Mouse (Mus musculus) bone marrow macrophage, adult 2 months (primary cell): ENCODE results near the gene Avpr1b. TPM values are rescaled to one million over a fixed set of nuclear protein-coding genes. Genes with fewer than 3 reads are reported as not detected.
A peak's percentile ranks its signal among the peaks of the same experiment; 100 is the strongest.
"Not testable (repeated sequence)": the region's sequence is repeated elsewhere in the genome, so short reads cannot be mapped to it uniquely, and the experiment has no call there.

Experiments used
- H3K27ac ChIP-seq: 2 replicates; pipeline ENCODE4 v1.5.1; 2012; ENCODE audit warnings: low read depth, low read length; ENCODE audit not compliant: insufficient read depth
- H3K4me1 ChIP-seq: 2 replicates; pipeline ENCODE4 v1.6.1; 2012; ENCODE audit warnings: low read length; ENCODE audit not compliant: control insufficient read depth, insufficient read depth
- H3K4me3 ChIP-seq: 2 replicates; pipeline ENCODE4 v1.5.1; 2012; ENCODE audit warnings: mild to moderate bottlenecking, low read length, moderate library complexity; ENCODE audit not compliant: insufficient read depth
- CTCF ChIP-seq: IDR thresholded peaks from 2 replicates; pipeline ENCODE4 v1.5.1; 2012; ENCODE audit warnings: low read depth, mild to moderate bottlenecking, low read length, moderate library complexity
- POLR2A ChIP-seq: IDR thresholded peaks from 2 replicates; pipeline ENCODE4 v1.6.1; 2012; ENCODE audit warnings: mild to moderate bottlenecking, low read depth, low read length, borderline replicate concordance
- polyA plus RNA-seq: library from polyadenylated mRNA; stranded (reverse); fragments of >200 nt; gene quantifications from 2 replicates; pipeline ENCODE4 v1.2.4, GENCODE M21; 2012; ENCODE audit not compliant: missing spikeins, insufficient read depth, insufficient read length

Avpr1b gene
- polyA plus RNA-seq, result not detected in 2 replicates

DNA sequence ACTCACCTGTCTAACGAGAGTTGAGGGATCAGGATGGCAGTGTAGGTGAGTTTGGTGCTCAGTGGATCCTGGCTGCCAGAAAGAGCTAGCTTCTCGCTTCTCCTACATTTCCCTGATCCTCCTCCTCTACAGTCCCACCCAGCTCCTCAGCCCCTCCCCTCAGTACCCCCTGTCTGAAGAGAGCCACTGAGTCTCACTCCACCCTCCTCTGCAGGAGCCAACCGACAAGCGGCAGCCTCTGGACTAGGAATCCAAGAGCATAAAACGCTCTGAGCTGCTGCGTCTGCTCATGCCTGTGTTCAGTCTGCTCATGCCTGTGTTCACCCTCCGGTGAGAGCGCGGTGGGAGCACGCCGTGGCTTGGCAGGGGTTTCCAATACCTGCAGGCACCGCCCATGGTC is at the start of gene Avpr1b:
Gene Avpr1b (plus strand): TSS at position 335 of the 400 bp plus-strand sequence.
- Histone ChIP-seq H3K4me3 (no peak within 1 kb of the TSS), H3K27ac (no peak within 1 kb of the TSS), H3K4me1 (no peaks in the 10 kb centered on the region)
- TF ChIP-seq POLR2A, result no peak
- no peak for TF ChIP-seq CTCF

GRCm38 (mm10) chr1:131551956-131552355 is 47.1 kb upstream of the Avpr1b start:
- Histone ChIP-seq H3K27ac (no peak overlapping the region), H3K4me3 (no peak overlapping the region), H3K4me1 (peaks cover 11% of the 10 kb centered on the region)
- TF ChIP-seq CTCF (no peak), POLR2A (no peak)

- H3K4me1 ChIP-seq, result peaks cover 9% of the 10 kb centered on the region
- TF ChIP-seq CTCF (no peak), POLR2A (no peak)
- H3K27ac ChIP-seq, result no peak overlapping the region
- H3K4me3 ChIP-seq, result no peak overlapping the region
These were observed 45.6 kb upstream of the Avpr1b start for GRCm38 (mm10) chr1:131553428-131553827.

DNA sequence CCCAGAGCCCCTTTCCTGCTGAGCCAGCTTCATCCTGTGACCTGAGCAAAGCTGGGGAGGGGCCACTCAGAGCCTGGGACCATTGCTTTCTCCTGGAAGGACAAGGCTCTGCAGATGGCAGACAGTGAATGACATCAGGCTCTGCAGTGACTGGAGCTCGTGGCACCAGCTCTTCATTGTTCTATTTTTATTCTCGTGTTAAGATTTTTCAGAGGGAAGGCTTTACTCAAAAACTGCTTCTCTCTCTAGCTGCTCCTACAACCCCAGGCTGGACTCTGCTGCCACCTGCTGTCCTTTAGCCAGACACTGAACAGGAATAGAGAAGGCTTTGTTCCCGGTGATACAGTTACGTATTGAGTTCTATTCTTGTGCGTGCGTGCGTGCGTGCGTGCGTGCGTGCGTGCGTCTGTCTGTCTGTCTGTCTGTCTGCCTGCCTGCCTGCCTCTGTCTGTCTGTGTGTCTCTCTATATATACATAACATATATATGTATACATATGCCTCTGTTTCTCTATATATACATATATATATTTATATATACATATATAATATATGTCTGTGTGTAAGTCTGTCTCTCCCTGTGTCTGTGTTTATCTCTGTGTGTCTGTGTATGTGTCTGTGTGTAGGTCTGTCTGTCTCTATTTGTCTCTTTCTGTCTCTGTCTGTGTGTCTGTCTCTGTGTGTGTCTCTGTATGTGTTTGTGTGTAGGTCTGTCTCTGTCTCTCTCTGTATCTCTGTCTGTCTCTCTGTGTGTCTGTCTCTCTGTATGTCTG is 43.8 kb upstream of the Avpr1b start:
- Histone ChIP-seq H3K27ac (peak overlapping the region; percentile 60), H3K4me1 (peaks cover 8% of the 10 kb centered on the region), H3K4me3 (no peak overlapping the region)
- TF ChIP-seq POLR2A, result no peak
- peak; percentile 59 for TF ChIP-seq CTCF

- H3K4me1 ChIP-seq, result peaks cover 17% of the 10 kb centered on the region
- TF ChIP-seq CTCF (no peak), POLR2A (no peak)
- peak overlapping the region; percentile 46 for H3K27ac ChIP-seq
- no peak overlapping the region for H3K4me3 ChIP-seq
These were observed 38.5 kb upstream of the Avpr1b start for GRCm38 (mm10) chr1:131560500-131560899.

GRCm38 (mm10) chr1:131562081-131562480 is 37.0 kb upstream of the Avpr1b start:
- H3K4me1 ChIP-seq, result peaks cover 17% of the 10 kb centered on the region
- H3K27ac ChIP-seq, result no peak overlapping the region
- TF ChIP-seq CTCF (no peak), POLR2A (no peak)
- H3K4me3 ChIP-seq, result no peak overlapping the region

- not testable (repeated sequence) for H3K4me1 ChIP-seq, H3K27ac ChIP-seq
- H3K4me3 ChIP-seq, result peak overlapping the region; percentile 22; the same call in 1 of the 2 replicates
These were observed 33.0 kb upstream of the Avpr1b start for GRCm38 (mm10) chr1:131566056-131566455.

DNA sequence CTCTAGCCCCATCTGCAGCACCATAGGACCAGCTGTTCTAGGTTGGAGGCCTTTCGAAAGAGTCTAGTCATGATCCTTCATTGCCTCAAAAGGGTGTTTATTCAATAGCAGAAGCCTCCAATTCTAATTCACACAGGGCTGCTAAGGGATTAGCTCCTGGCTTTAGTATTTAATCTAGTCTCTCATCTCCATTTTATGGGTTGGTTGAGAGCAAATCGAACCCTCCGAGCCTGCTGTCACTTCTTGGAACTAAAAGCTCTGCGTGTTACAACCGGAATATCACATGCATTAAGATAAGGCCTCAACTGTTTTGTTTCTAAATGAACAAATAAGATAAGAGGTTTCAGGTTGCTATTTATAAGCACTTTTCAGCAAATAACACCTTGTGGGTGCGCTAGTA is 29.3 kb upstream of the Avpr1b start:
- no peaks in the 10 kb centered on the region for H3K4me1 ChIP-seq
- H3K27ac ChIP-seq, result no peak overlapping the region
- TF ChIP-seq POLR2A (no peak), CTCF (no peak)
- no peak overlapping the region for H3K4me3 ChIP-seq

- TF ChIP-seq CTCF (no peak), POLR2A (no peak)
- Histone ChIP-seq H3K4me1 (no peaks in the 10 kb centered on the region), H3K27ac (no peak overlapping the region), H3K4me3 (no peak overlapping the region)
These were observed 28.6 kb upstream of the Avpr1b start for GRCm38 (mm10) chr1:131570391-131570790.

DNA sequence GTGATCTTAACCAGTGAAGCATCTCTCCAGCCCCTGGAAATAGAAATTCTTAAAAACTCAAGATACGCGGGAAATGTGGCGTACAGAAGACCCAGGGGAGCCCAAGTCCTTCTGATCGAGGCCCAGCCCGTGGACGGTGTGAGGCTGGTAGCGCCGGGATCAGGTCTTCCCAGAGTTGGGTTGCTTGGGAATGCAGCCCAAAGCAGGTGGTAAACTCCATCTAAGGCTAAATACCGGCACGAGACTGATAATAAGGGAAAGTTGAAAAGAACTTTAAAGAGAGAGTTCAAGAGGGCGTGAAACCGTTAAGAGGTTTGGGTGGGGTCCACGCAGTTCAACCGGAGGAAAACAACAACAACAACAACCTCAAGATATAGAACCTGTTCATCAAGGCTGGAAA is 25.3 kb upstream of the Avpr1b start:
- no peak overlapping the region for H3K4me3 ChIP-seq
- H3K27ac ChIP-seq, result no peak overlapping the region
- H3K4me1 ChIP-seq, result no peaks in the 10 kb centered on the region
- TF ChIP-seq CTCF (no peak), POLR2A (no peak)
